Mouse (Mus musculus): ENCODE results near the gene Sox21. TPM values are rescaled to one million over a fixed set of nuclear protein-coding genes. Genes with fewer than 3 reads are reported as not detected.

The Sox21 gene
- polyA plus RNA-seq, 1 experiment from 2014 or later = 16.7 TPM

- Histone ChIP-seq H3K27ac (no peak overlapping the region), H3K4me2 (replicated peaks) (no peak overlapping the region), H3K4me3 (replicated peaks) (no peak overlapping the region), H3K9ac (replicated peaks) (no peak overlapping the region), H3K36me3 (no peaks in the 10 kb centered on the region), H3K4me1 (replicated peaks) (no peaks in the 10 kb centered on the region), H3K9me3 (no peaks in the 10 kb centered on the region; the same call in 1 of the 2 replicates), H3K27me3 (peaks cover 40% of the 10 kb centered on the region)
- ATAC-seq = 0 out of 2 replicates have a peak, but pooled peaks have one; percentile 17
- 73% methylated on average over 15 of the region's 15 CpGs for WGBS
Measured at GRCm38 (mm10) chr14:118212188-118212804, 24.5 kb downstream of the Sox21 start.

- Histone ChIP-seq H3K36me3 (no peaks in the 10 kb centered on the region), H3K9me3 (no peaks in the 10 kb centered on the region; the same call in 1 of the 2 replicates), H3K27ac (no peak overlapping the region), H3K4me2 (replicated peaks) (no peak overlapping the region), H3K4me3 (replicated peaks) (no peak overlapping the region), H3K4me1 (replicated peaks) (no peaks in the 10 kb centered on the region), H3K27me3 (peaks cover 23% of the 10 kb centered on the region), H3K9ac (replicated peaks) (no peak overlapping the region)
- 0 out of 2 replicates have a peak, but pooled peaks have one; percentile 71 for ATAC-seq
- 5% methylated on average over 5 of the region's 5 CpGs for WGBS
Measured at GRCm38 (mm10) chr14:118209642-118210041, 27.2 kb downstream of the Sox21 start.

- H3K4me2 ChIP-seq (replicated peaks) = no peak overlapping the region
- no peaks in the 10 kb centered on the region for H3K36me3 ChIP-seq
- no peak for ATAC-seq
- 85% methylated on average over 3 of the region's 3 CpGs for WGBS
- no peaks in the 10 kb centered on the region; the same call in 1 of the 2 replicates for H3K9me3 ChIP-seq
- no peak overlapping the region for H3K27ac ChIP-seq
- H3K9ac ChIP-seq (replicated peaks) = no peak overlapping the region
- peaks cover 10% of the 10 kb centered on the region for H3K27me3 ChIP-seq
- H3K4me1 ChIP-seq (replicated peaks) = no peaks in the 10 kb centered on the region
- no peak overlapping the region for H3K4me3 ChIP-seq (replicated peaks)
Measured at GRCm38 (mm10) chr14:118207347-118207746, 29.5 kb downstream of the Sox21 start.

- ATAC-seq = no peak
- Histone ChIP-seq H3K4me2 (replicated peaks) (no peak overlapping the region), H3K4me1 (replicated peaks) (no peaks in the 10 kb centered on the region), H3K27me3 (0 out of 2 replicates have a peak, but pooled peaks cover under 1% of the 10 kb centered on the region), H3K4me3 (replicated peaks) (no peak overlapping the region), H3K36me3 (no peaks in the 10 kb centered on the region), H3K9me3 (no peaks in the 10 kb centered on the region; the same call in 1 of the 2 replicates), H3K27ac (no peak overlapping the region), H3K9ac (replicated peaks) (no peak overlapping the region)
- WGBS = 85% methylated on average over 7 of the region's 7 CpGs
Measured at GRCm38 (mm10) chr14:118203031-118203430, 33.8 kb downstream of the Sox21 start.

- no peaks in the 10 kb centered on the region for H3K36me3 ChIP-seq
- H3K9ac ChIP-seq (replicated peaks) = no peak overlapping the region
- peaks cover 10% of the 10 kb centered on the region for H3K27me3 ChIP-seq
- WGBS = 91% methylated on average over 5 of the region's 5 CpGs
- no peaks in the 10 kb centered on the region for H3K9me3 ChIP-seq
- no peak overlapping the region for H3K27ac ChIP-seq
- ATAC-seq = no peak
- H3K4me1 ChIP-seq (replicated peaks) = peaks cover 6% of the 10 kb centered on the region
- H3K4me3 ChIP-seq (replicated peaks) = no peak overlapping the region
- no peak overlapping the region for H3K4me2 ChIP-seq (replicated peaks)
Measured at GRCm38 (mm10) chr14:118202006-118202405, 34.8 kb downstream of the Sox21 start.

- Histone ChIP-seq H3K36me3 (no peaks in the 10 kb centered on the region), H3K4me3 (replicated peaks) (no peak overlapping the region), H3K27me3 (peaks cover 21% of the 10 kb centered on the region), H3K4me2 (replicated peaks) (no peak overlapping the region), H3K4me1 (replicated peaks) (peaks cover 9% of the 10 kb centered on the region), H3K9me3 (no peaks in the 10 kb centered on the region), H3K27ac (no peak overlapping the region), H3K9ac (replicated peaks) (no peak overlapping the region)
- ATAC-seq = no peak
- 96% methylated on average over 3 of the region's 3 CpGs for WGBS
Measured at GRCm38 (mm10) chr14:118200731-118201130, 36.1 kb downstream of the Sox21 start.

GRCm38 (mm10) chr14:118197063-118197462 lies 39.8 kb downstream of the Sox21 start:
- 62% methylated on average over 12 of the region's 12 CpGs for WGBS
- H3K4me2 ChIP-seq (replicated peaks) = no peak overlapping the region
- no peak overlapping the region for H3K9ac ChIP-seq (replicated peaks)
- no peak overlapping the region for H3K4me3 ChIP-seq (replicated peaks)
- H3K4me1 ChIP-seq (replicated peaks) = peaks cover 28% of the 10 kb centered on the region
- no peaks in the 10 kb centered on the region for H3K36me3 ChIP-seq
- H3K27me3 ChIP-seq = peaks cover 36% of the 10 kb centered on the region
- no peaks in the 10 kb centered on the region for H3K9me3 ChIP-seq
- no peak overlapping the region for H3K27ac ChIP-seq
- no peak for ATAC-seq

- H3K9me3 ChIP-seq = no peaks in the 10 kb centered on the region
- peak overlapping the region; percentile 67; the same call in 1 of the 2 replicates for H3K27ac ChIP-seq
- H3K4me1 ChIP-seq (replicated peaks) = peaks cover 28% of the 10 kb centered on the region
- 0 out of 2 replicates have a peak overlapping the region, but pooled peaks have one; percentile 9 for H3K4me3 ChIP-seq (replicated peaks)
- 0 out of 2 replicates have a peak, but pooled peaks have one; percentile 51 for ATAC-seq
- H3K27me3 ChIP-seq = peaks cover 42% of the 10 kb centered on the region
- no peak overlapping the region for H3K9ac ChIP-seq (replicated peaks)
- H3K4me2 ChIP-seq (replicated peaks) = peak overlapping the region; percentile 40
- WGBS = 32% methylated on average over 13 of the region's 13 CpGs
- no peaks in the 10 kb centered on the region for H3K36me3 ChIP-seq
Measured at GRCm38 (mm10) chr14:118194219-118194914, 42.5 kb downstream of the Sox21 start.

- peak; percentile 55; the same call in 1 of the 2 replicates for ATAC-seq
- Histone ChIP-seq H3K4me1 (replicated peaks) (peaks cover 28% of the 10 kb centered on the region), H3K27ac (peak overlapping the region; percentile 67), H3K4me2 (replicated peaks) (peak overlapping the region; percentile 37), H3K36me3 (no peaks in the 10 kb centered on the region), H3K4me3 (replicated peaks) (no peak overlapping the region), H3K9ac (replicated peaks) (no peak overlapping the region), H3K9me3 (no peaks in the 10 kb centered on the region), H3K27me3 (peaks cover 42% of the 10 kb centered on the region)
- WGBS = 14% methylated on average over 10 of the region's 10 CpGs
Measured at GRCm38 (mm10) chr14:118193663-118194062, 43.2 kb downstream of the Sox21 start.

- 14% methylated on average over 10 of the region's 10 CpGs for WGBS
- H3K4me1 ChIP-seq (replicated peaks) = peaks cover 28% of the 10 kb centered on the region
- H3K4me3 ChIP-seq (replicated peaks) = no peak overlapping the region
- peak overlapping the region; percentile 67 for H3K27ac ChIP-seq
- peaks cover 42% of the 10 kb centered on the region for H3K27me3 ChIP-seq
- ATAC-seq = 0 out of 2 replicates have a peak, but pooled peaks have one; percentile 35
- H3K36me3 ChIP-seq = no peaks in the 10 kb centered on the region
- no peaks in the 10 kb centered on the region for H3K9me3 ChIP-seq
- peak overlapping the region; percentile 37 for H3K4me2 ChIP-seq (replicated peaks)
- no peak overlapping the region for H3K9ac ChIP-seq (replicated peaks)
Measured at GRCm38 (mm10) chr14:118193001-118193628, 43.7 kb downstream of the Sox21 start.

- Histone ChIP-seq H3K36me3 (no peaks in the 10 kb centered on the region), H3K27ac (no peak overlapping the region), H3K4me2 (replicated peaks) (no peak overlapping the region), H3K9ac (replicated peaks) (no peak overlapping the region), H3K9me3 (no peaks in the 10 kb centered on the region), H3K27me3 (peaks cover 27% of the 10 kb centered on the region), H3K4me3 (replicated peaks) (no peak overlapping the region), H3K4me1 (replicated peaks) (peaks cover 18% of the 10 kb centered on the region)
- WGBS = 86% methylated on average over 9 of the region's 9 CpGs
- no peak for ATAC-seq
Measured at GRCm38 (mm10) chr14:118191442-118191841, 45.4 kb downstream of the Sox21 start.

All from midbrain, embryonic 13.5 days (tissue).